Mouse (Mus musculus) bone marrow, adult 2 months (tissue): ENCODE measurements around the gene Eno3. TPM values are rescaled to one million over a fixed set of nuclear protein-coding genes. Genes with fewer than 3 reads are reported as not detected.
A peak's percentile ranks its signal among the peaks of the same experiment; 100 is the strongest.

ENCODE experiments used
- H3K27ac ChIP-seq: fragments of 200-500 bp; 2 replicates; pipeline ENCODE4 v1.5.1; 2012; ENCODE audit warnings: low read depth, mild to moderate bottlenecking, control low read depth, inconsistent platforms, low read length; ENCODE audit not compliant: control insufficient read depth, poor library complexity, insufficient read depth
- H3K4me1 ChIP-seq: fragments of 200-500 bp; 2 replicates; pipeline ENCODE4 v1.6.1; 2011; ENCODE audit warnings: low read length; ENCODE audit not compliant: control insufficient read depth, insufficient read depth
- H3K4me3 ChIP-seq: fragments of 200-500 bp; replicated peaks from 2 replicates; pipeline ENCODE3; 2011; ENCODE audit warnings: mild to moderate bottlenecking, low read depth, low read length, control low read depth; ENCODE audit not compliant: control insufficient read depth
- CTCF ChIP-seq: fragments of 200-500 bp; IDR thresholded peaks from 2 replicates; pipeline ENCODE4 v1.5.1; 2011; ENCODE audit warnings: low read length, control low read depth; ENCODE audit not compliant: control insufficient read depth, insufficient read depth
- POLR2A ChIP-seq: fragments of 200-500 bp; IDR thresholded peaks from 2 replicates; pipeline ENCODE4 v1.6.1; 2011; ENCODE audit warnings: low read depth, mild to moderate bottlenecking, control low read depth, low read length, borderline replicate concordance; ENCODE audit not compliant: control insufficient read depth
- WGBS: fragments of 180-500 bp; shearing (Covaris S2); methylation state at CpG from one replicate; pipeline ENCODE4 v1.1.7; 2018; 5-methylcytosine and 5-hydroxymethylcytosine counted together
- polyA plus RNA-seq: library from polyadenylated mRNA; stranded (reverse); fragments of >200 nt; gene quantifications from 2 replicates; pipeline ENCODE4 v1.2.4, GENCODE M21; 2011; ENCODE audit warnings: low replicate concordance; ENCODE audit not compliant: missing spikeins, insufficient read depth, insufficient read length

The Eno3 gene
- polyA plus RNA-seq, 1 experiment: 29.8 TPM

GRCm38 (mm10) chr11:70674014-70674413 lies 17.0 kb downstream of the Eno3 start:
- H3K4me1 ChIP-seq: no peaks in the 10 kb centered on the region
- no peak overlapping the region for H3K4me3 ChIP-seq
- no peak overlapping the region for H3K27ac ChIP-seq
- TF ChIP-seq POLR2A (no peak), CTCF (no peak)
- 89% methylated on average over 6 of the region's 6 CpGs for WGBS

GRCm38 (mm10) chr11:70674501-70674900 lies 17.5 kb downstream of the Eno3 start:
- H3K4me1 ChIP-seq: peaks cover 4% of the 10 kb centered on the region; the same call in 1 of the 2 replicates

GRCm38 (mm10) chr11:70678092-70678491 lies 21.1 kb downstream of the Eno3 start:
- 86% methylated on average over 9 of the region's 9 CpGs for WGBS
- Histone ChIP-seq H3K27ac (no peak overlapping the region), H3K4me3 (no peak overlapping the region), H3K4me1 (peaks cover 4% of the 10 kb centered on the region; the same call in 1 of the 2 replicates)
- TF ChIP-seq CTCF: no peak
- no peak for TF ChIP-seq POLR2A

More at GRCm38 (mm10) chr11:70674501-70674900, 17.5 kb downstream of the Eno3 start:
- whole genome bisulfite sequencing: 31% methylated on average over 11 of the region's 11 CpGs
- Histone ChIP-seq H3K4me3 (no peak overlapping the region), H3K27ac (no peak overlapping the region)
- TF ChIP-seq CTCF: no peak
- TF ChIP-seq POLR2A: no peak

- Histone ChIP-seq H3K4me3 (no peak overlapping the region), H3K27ac (no peak overlapping the region), H3K4me1 (peaks cover 4% of the 10 kb centered on the region; the same call in 1 of the 2 replicates)
- 83% methylated on average over 2 of the region's 2 CpGs for WGBS
- TF ChIP-seq POLR2A (no peak), CTCF (no peak)
Measured at GRCm38 (mm10) chr11:70678576-70678975, 21.6 kb downstream of the Eno3 start.

GRCm38 (mm10) chr11:70679361-70679760 lies 22.4 kb downstream of the Eno3 start:
- H3K27ac ChIP-seq: peak overlapping the region; percentile 13; the same call in 1 of the 2 replicates

GRCm38 (mm10) chr11:70679894-70680293 lies 22.9 kb downstream of the Eno3 start:
- 16% methylated on average over 8 of the region's 8 CpGs for WGBS
- peak overlapping the region; percentile 68; the same call in 1 of the 2 replicates for H3K27ac ChIP-seq
- H3K4me1 ChIP-seq: peaks cover 4% of the 10 kb centered on the region; the same call in 1 of the 2 replicates

More at GRCm38 (mm10) chr11:70679361-70679760, 22.4 kb downstream of the Eno3 start:
- Histone ChIP-seq H3K4me3 (no peak overlapping the region), H3K4me1 (peaks cover 4% of the 10 kb centered on the region; the same call in 1 of the 2 replicates)
- TF ChIP-seq POLR2A: no peak
- no peak for TF ChIP-seq CTCF
- 87% methylated on average over 8 of the region's 8 CpGs for WGBS

GRCm38 (mm10) chr11:70681170-70681569 lies 24.2 kb downstream of the Eno3 start:
- 90% methylated on average over 12 of the region's 12 CpGs for WGBS
- no peak for TF ChIP-seq POLR2A
- TF ChIP-seq CTCF: no peak
- no peak overlapping the region for H3K4me3 ChIP-seq
- peaks cover 4% of the 10 kb centered on the region; the same call in 1 of the 2 replicates for H3K4me1 ChIP-seq
- no peak overlapping the region for H3K27ac ChIP-seq

More at GRCm38 (mm10) chr11:70679894-70680293, 22.9 kb downstream of the Eno3 start:
- TF ChIP-seq CTCF (no peak), POLR2A (no peak)
- H3K4me3 ChIP-seq: no peak overlapping the region

GRCm38 (mm10) chr11:70681897-70682581 lies 25.0 kb downstream of the Eno3 start:
- TF ChIP-seq CTCF: no peak
- no peak for TF ChIP-seq POLR2A
- WGBS: 84% methylated on average over 11 of the region's 11 CpGs
- Histone ChIP-seq H3K27ac (no peak overlapping the region), H3K4me1 (peaks cover 4% of the 10 kb centered on the region; the same call in 1 of the 2 replicates), H3K4me3 (no peak overlapping the region)
